Mouse (Mus musculus) stomach, postnatal 0 days (tissue): ENCODE results near the gene C1qtnf5.

Experiments used
- CTCF ChIP-seq: IDR thresholded peaks from 2 replicates; pipeline ENCODE4 v1.5.1; 2016; ENCODE audit warnings: antibody characterized with exemption, low read depth, mild to moderate bottlenecking, moderate library complexity
- EP300 ChIP-seq: optimal IDR thresholded peaks from 2 replicates; pipeline ENCODE3; 2016; ENCODE audit warnings: antibody characterized with exemption

DNA sequence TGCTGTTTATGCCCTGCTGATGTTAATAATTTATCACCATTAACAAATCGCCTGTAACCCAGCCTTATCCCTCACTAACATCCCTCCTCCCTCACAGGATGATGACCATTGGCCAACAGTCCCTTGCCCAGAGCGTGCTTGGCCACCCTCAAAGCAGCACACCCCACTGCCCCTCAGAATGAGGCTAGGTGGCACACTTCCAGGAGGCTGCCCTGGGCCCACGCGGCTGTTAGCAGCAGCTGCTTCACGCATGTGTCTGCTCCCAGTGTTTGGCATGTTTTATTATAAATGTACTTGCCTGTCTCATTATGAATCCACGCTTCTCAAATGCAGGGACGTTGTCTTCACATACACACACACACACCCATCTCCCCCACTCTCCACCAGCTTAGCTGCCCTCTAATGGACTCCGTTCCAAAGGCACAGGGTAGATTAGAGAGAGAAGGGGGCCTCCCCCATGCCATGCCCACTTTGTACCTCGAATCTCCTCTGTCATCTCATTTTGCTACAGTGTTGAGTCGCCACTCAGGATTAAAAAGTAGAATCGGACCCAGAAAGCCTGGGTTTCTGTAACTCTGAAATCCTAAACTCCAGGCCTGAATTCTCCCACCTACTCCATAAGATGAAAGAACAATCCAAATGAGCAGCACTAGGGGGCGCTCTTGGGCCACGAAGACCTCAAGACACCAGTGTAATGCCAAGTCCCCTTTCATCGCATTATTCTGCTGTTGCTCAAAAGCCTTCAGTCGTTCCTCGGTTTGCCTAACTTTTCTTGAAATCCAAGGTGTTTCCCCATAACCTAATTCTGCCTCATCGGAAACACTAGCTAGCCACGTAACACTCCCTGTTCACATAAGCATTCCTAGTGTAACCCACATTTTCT, 18.7 kb downstream of the C1qtnf5 start:
- TF ChIP-seq CTCF (peak; percentile 95), EP300 (no peak)
